Mouse (Mus musculus) gastrocnemius, adult 8-10 months (tissue): Measurements from ENCODE around the gene Tnfrsf21. TPM values are rescaled to one million over a fixed set of nuclear protein-coding genes. Genes with fewer than 3 reads are reported as not detected.

Experiments
- DNase-seq, 2 experiments: peaks; one replicate each; pipeline ENCODE4 v3.0.0; 2022; ENCODE audit warnings: low spot score in 2 of 2
- total RNA-seq, 4 experiments: library from RNA; stranded (reverse); gene quantifications; 2 replicates each; pipeline ENCODE4 v1.2.4; 2022

Gene Tnfrsf21
- total RNA-seq, 4 experiments from 2014 or later, result 16.6 to 23.3 (median 17.0) TPM

GRCm38 (mm10) chr17:43076801-43077493, 60.6 kb downstream of the Tnfrsf21 start:
- DNase-seq, result peak; percentile 33 to 65

GRCm38 (mm10) chr17:43077540-43077939, 61.2 kb downstream of the Tnfrsf21 start:
- no peak for DNase-seq

- no peak for DNase-seq
Measured at GRCm38 (mm10) chr17:43081225-43081624, 64.9 kb downstream of the Tnfrsf21 start.

GRCm38 (mm10) chr17:43089496-43089895, 73.1 kb downstream of the Tnfrsf21 start:
- DNase-seq, result no peak

- no peak for DNase-seq
Measured at GRCm38 (mm10) chr17:43090948-43091724, 74.8 kb downstream of the Tnfrsf21 start.

GRCm38 (mm10) chr17:43092280-43092995, 76.1 kb downstream of the Tnfrsf21 start:
- no peak for DNase-seq

- no peak for DNase-seq
Measured at GRCm38 (mm10) chr17:43094285-43094684, 77.9 kb downstream of the Tnfrsf21 start.

DNA sequence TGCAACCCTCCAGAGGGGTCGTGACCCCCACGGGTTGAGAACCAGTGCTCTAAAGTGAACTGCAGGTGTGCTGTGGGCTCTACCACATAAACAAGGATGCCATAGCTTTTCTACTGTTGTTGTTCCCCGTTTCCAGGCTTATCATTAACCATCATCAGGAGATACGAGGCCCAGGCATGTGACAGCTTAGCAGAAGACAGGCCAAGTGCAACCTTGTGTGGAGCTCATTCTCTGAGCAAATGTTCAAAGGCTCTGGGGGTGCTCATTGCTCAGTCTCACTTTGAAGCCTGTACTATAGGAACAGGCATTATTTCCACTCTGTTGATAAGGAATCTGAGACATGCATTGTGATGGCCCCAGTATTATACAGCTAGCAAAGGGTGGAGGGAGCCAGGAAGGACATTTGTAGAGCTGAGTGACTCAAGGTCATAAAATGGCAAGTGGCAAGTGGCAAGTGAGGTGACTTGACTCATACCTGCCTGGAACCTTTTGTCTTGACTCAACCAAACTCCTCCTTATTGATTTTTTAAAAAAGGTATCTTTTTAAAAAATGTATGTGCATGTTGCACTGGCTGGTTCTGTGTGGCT, 80.8 kb downstream of the Tnfrsf21 start:
- no peak for DNase-seq

GRCm38 (mm10) chr17:43106108-43106507, 89.8 kb downstream of the Tnfrsf21 start:
- no peak for DNase-seq

- DNase-seq, result no peak
Measured at GRCm38 (mm10) chr17:43107338-43107737, 91.0 kb downstream of the Tnfrsf21 start.

- DNase-seq, result no peak
Measured at GRCm38 (mm10) chr17:43109501-43109900, 93.1 kb downstream of the Tnfrsf21 start.

- no peak for DNase-seq
Measured at GRCm38 (mm10) chr17:43110168-43110885, 94.0 kb downstream of the Tnfrsf21 start.

- no peak for DNase-seq
Measured at GRCm38 (mm10) chr17:43113391-43113984, 97.1 kb downstream of the Tnfrsf21 start.

DNA sequence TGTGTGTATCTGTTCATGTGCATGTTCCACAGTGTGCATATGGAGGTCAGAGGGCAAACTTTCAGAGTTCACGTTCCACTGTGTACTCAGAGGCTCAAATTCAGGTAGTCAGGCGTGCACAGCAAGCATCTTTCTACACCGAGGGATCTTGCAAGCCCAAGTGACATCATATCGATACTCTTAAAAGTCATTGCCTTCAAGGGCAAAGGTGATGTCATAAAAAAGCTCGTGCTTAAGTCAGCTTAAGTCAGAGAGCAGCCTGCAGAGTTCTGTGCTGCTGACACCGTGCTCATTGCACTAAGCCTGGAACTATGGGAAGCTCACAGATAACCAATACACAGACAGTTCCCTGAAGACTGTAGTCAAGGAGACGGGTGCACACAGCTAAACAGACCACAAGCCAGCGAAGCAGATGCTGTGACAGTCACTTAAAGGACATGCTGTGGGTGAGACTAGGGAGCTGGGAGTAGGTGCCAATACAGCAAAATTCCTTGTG, 97.8 kb downstream of the Tnfrsf21 start:
- no peak for DNase-seq

- no peak for DNase-seq
Measured at GRCm38 (mm10) chr17:43114926-43115325, 98.6 kb downstream of the Tnfrsf21 start.

- no peak for DNase-seq
Measured at GRCm38 (mm10) chr17:43116748-43117147, 100.4 kb downstream of the Tnfrsf21 start.

DNA sequence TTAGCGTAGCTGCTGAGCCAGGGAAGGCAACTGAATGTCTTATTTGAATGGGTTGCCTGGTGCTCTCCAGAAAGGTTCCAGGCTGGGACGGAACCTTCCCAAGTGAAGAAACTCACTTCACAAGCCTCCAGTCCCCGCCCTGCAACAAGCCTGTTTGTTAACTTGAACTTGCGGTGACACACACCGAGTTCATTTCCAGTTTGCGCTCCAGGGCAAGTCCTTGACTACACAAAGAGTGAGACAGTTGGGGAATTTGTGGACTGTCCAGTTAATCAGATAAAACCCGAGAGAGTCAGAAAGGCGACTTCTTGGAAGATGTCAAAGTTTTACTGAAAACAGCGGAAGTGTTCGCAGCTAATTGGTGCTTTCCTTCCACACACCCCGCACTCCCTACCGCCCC, 103.1 kb downstream of the Tnfrsf21 start:
- DNase-seq, result no peak

DNA sequence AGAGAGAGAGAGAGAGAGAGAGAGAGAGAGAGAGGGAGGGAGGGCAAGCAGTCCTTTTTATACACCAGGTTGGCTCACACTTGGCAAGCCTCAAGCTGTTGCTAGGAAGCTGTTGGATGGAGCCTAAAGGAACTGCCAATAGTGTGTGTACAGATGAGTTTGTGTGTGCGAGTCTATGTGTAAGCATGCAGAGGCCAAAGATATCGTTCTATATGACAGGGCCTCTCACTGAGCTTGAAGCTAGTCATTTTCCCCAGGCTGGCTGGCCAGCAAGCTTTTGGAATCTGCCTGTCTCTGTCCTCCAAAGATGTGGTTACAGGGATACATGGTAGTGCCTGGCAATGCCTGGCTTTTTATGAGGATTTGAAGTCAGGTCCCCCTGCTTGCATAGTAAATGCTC, 104.7 kb downstream of the Tnfrsf21 start:
- DNase-seq, result no peak

GRCm38 (mm10) chr17:43128305-43128704, 112.0 kb downstream of the Tnfrsf21 start:
- no peak for DNase-seq

DNA sequence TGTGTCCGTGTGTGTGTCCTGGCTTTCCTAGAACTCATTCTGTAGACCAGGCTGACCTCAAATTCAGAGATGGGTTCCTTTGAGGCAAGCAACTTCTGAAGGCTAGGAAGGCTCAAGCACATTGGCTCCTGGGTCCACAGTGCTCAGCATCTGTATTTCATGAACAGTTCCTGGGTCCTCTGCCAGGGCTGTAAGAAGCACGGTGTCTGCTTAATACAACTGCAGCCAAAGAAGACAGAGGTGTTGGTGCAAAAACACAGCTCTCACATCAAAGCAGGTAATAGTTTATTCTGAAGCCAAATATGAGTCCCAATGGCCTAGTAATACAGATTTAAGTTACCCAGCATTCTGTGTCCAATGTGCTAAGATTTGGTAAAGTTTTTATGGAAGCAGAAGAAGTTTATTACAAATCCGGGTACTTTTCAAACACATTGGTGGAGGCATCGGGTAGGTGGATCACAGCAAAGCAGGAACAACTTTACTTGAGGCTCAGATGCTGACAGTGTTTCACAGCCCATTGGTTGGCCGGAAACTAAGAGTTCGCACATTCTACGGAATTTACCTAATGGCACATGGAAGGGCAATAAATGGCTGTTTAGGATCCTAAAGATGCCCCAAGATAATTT, 112.7 kb downstream of the Tnfrsf21 start:
- DNase-seq, result no peak
